In genomic region chr5:23126851-23127250, GRCm38 (mm10) we compare ENCODE assay signal across 23 mouse cellular contexts.
DNase-seq lines count a peak whose midpoint lies in the region; ATAC-seq and TF ChIP-seq lines count a peak whose summit lies in the region.
"Had no signal": no experiment of that assay in that cellular context is flagged by ENCODE, and none has a peak within 500 bp of the region (broad histone marks: within the 10 kb centered on the region; RNA-seq: fewer than 3 reads in every experiment).

No protein-coding gene starts in this region.

- H3K4me2 ChIP-seq in forebrain, embryonic 14.5 days (ENCODE audit: low read length) = no peak overlapping the region
- H3K4me2 ChIP-seq: forebrain, embryonic 15.5 days; heart, embryonic 11.5 days; heart, embryonic 15.5 days; hindbrain, embryonic 14.5 days had no signal

- H3K4me1 ChIP-seq in forebrain, embryonic 14.5 days (ENCODE audit: control insufficient read depth, insufficient read depth, low read length) = no peaks in the 10 kb centered on the region
- no peaks in the 10 kb centered on the region for H3K4me1 ChIP-seq in forebrain, embryonic 10.5 days
- H3K4me1 ChIP-seq: embryonic facial prominence, embryonic 10.5 days; forebrain, embryonic 15.5 days; heart, embryonic 15.5 days; hindbrain, embryonic 10.5 days had no signal

- no peaks in the 10 kb centered on the region for H3K9me3 ChIP-seq in forebrain, embryonic 14.5 days (replicated peaks; ENCODE audit: control insufficient read depth, low read length)
- H3K9me3 ChIP-seq in forebrain, embryonic 10.5 days = no peaks in the 10 kb centered on the region
- H3K9me3 ChIP-seq: embryonic facial prominence, embryonic 10.5 days; forebrain, embryonic 15.5 days; G1E; heart, embryonic 15.5 days; hindbrain, embryonic 10.5 days had no signal

- no peak for TF ChIP-seq CTCF in brain, embryonic 14.5 days (IDR thresholded peaks at IDR 0.05; ENCODE audit: borderline replicate concordance, extremely low read depth, insufficient read depth, insufficient read length)

- no peak for DNase-seq in cerebellum, adult 11-12 months
- peak; percentile 7 for DNase-seq in forebrain, embryonic 14.5 days (ENCODE audit: low spot score)
- DNase-seq in forebrain, embryonic 10.5 days (ENCODE audit: extremely low spot score, low spot score) = no peak
- DNase-seq in brain, embryonic 14.5 days (ENCODE audit: low read depth) = peak; percentile 40
- DNase-seq in cerebellum, postnatal 25 days = peak; percentile 24 to 50
- DNase-seq in kidney, adult 8-10 months = no peak
- no peak for DNase-seq in retina, postnatal 1 day
- DNase-seq: adrenal gland, postnatal 10 days; B cell, adult 2 months; heart, adult 18-20 months; heart, postnatal 14 days; kidney, adult 9 months had no signal

- TF ChIP-seq POLR2A in brain, embryonic 14.5 days (IDR thresholded peaks at IDR 0.05; ENCODE audit: borderline replicate concordance, extremely low read depth, insufficient read depth, insufficient read length, poor library complexity, severe bottlenecking) = no peak

- 12% methylated on average over 2 of the region's 2 CpGs for WGBS in forebrain, embryonic 14.5 days
- WGBS in forebrain, embryonic 10.5 days = 49% methylated on average over 2 of the region's 2 CpGs

- no peak overlapping the region for H3K9ac ChIP-seq in forebrain, embryonic 14.5 days (ENCODE audit: low read length)
- H3K9ac ChIP-seq: forebrain, embryonic 15.5 days; heart, embryonic 15.5 days; hindbrain, embryonic 14.5 days had no signal

- no peak overlapping the region for H3K27ac ChIP-seq in forebrain, embryonic 14.5 days (ENCODE audit: low read depth, low read length)
- no peak overlapping the region for H3K27ac ChIP-seq in forebrain, embryonic 10.5 days
- H3K27ac ChIP-seq: embryonic facial prominence, embryonic 10.5 days; forebrain, embryonic 15.5 days; heart, embryonic 15.5 days; hindbrain, embryonic 10.5 days; hindbrain, embryonic 14.5 days had no signal

- no peak overlapping the region for H3K4me3 ChIP-seq in forebrain, embryonic 14.5 days (ENCODE audit: low read depth, low read length)
- H3K4me3 ChIP-seq in forebrain, embryonic 10.5 days = no peak overlapping the region
- H3K4me3 ChIP-seq: embryonic facial prominence, embryonic 10.5 days; forebrain, embryonic 15.5 days; heart, embryonic 15.5 days; hindbrain, embryonic 10.5 days had no signal

- no peaks in the 10 kb centered on the region for H3K36me3 ChIP-seq in forebrain, embryonic 14.5 days (ENCODE audit: control insufficient read depth, insufficient read depth, low read length)
- H3K36me3 ChIP-seq in forebrain, embryonic 10.5 days (replicated peaks) = no peaks in the 10 kb centered on the region
- H3K36me3 ChIP-seq: embryonic facial prominence, embryonic 10.5 days; forebrain, embryonic 15.5 days; G1E; heart, embryonic 15.5 days; hindbrain, embryonic 10.5 days had no signal

- 0 out of 2 replicates have a peak, but pooled peaks have one; percentile 52 for ATAC-seq in cerebellum, adult (ENCODE audit: insufficient number of reproducible peaks, low FRiP score, low TSS enrichment)
- no peak for ATAC-seq in forebrain, embryonic 14.5 days
- ATAC-seq: CD4-positive, CD25-positive, alpha-beta regulatory T cell, adult 4 months; forebrain, embryonic 15.5 days; inflammation-experienced regulatory T-cells, adult 6 months; intestine, postnatal 0 days had no signal

- no peaks in the 10 kb centered on the region for H3K27me3 ChIP-seq in forebrain, embryonic 14.5 days (replicated peaks; ENCODE audit: control insufficient read depth, insufficient read depth, low read length)
- no peaks in the 10 kb centered on the region for H3K27me3 ChIP-seq in forebrain, embryonic 10.5 days (ENCODE audit: poor library complexity, severe bottlenecking)
- H3K27me3 ChIP-seq: forebrain, embryonic 15.5 days; heart, embryonic 15.5 days had no signal

Comparison
In these comparisons a context has a peak if more than half of its experiments do, and no peak if none do; other contexts are left out.
1. DNase-seq: peak in forebrain, embryonic 14.5 days (single experiment), brain, embryonic 14.5 days (single experiment) and cerebellum, postnatal 25 days (2 of 2); none in cerebellum, adult 11-12 months (single experiment), forebrain, embryonic 10.5 days (single experiment), kidney, adult 8-10 months (0 of 2) and retina, postnatal 1 day (single experiment).